14 mouse cellular contexts compared by ENCODE assay signal in genomic region chr11:31810011-31810786, GRCm38 (mm10).
A peak's percentile ranks its signal among the peaks of the same experiment; 100 is the strongest.
DNase-seq lines count a peak whose midpoint lies in the region; ATAC-seq and TF ChIP-seq lines count a peak whose summit lies in the region.
"Had no signal": no experiment of that assay in that cellular context is flagged by ENCODE, and none has a peak within 500 bp of the region (broad histone marks: within the 10 kb centered on the region; RNA-seq: fewer than 3 reads in every experiment).

No protein-coding gene starts in this region.

- no peak overlapping the region for H3K4me2 ChIP-seq in hindbrain, embryonic 16.5 days (ENCODE audit: low read length)
- H3K4me2 ChIP-seq in midbrain, embryonic 11.5 days, result no peak overlapping the region
- no peak overlapping the region for H3K4me2 ChIP-seq in midbrain, embryonic 16.5 days (ENCODE audit: low read length)
- H3K4me2 ChIP-seq in liver, embryonic 11.5 days, result no peak overlapping the region
- H3K4me2 ChIP-seq: hindbrain, embryonic 13.5 days; limb, embryonic 13.5 days had no signal

- no peak for TF ChIP-seq CTCF in left cerebral cortex, adult 2 months (IDR thresholded peaks at IDR 0.05)

- ATAC-seq in hindbrain, embryonic 16.5 days, result no peak
- 0 out of 2 replicates have a peak, but pooled peaks have one; percentile 42 for ATAC-seq in midbrain, embryonic 11.5 days (ENCODE audit: low FRiP score)
- ATAC-seq in midbrain, embryonic 16.5 days, result no peak
- ATAC-seq in liver, embryonic 11.5 days (replicated peaks; ENCODE audit: low FRiP score), result peak; percentile 48; the same call in 1 of the 2 replicates

- no peaks in the 10 kb centered on the region for H3K27me3 ChIP-seq in hindbrain, embryonic 10.5 days (ENCODE audit: insufficient read depth, poor library complexity, severe bottlenecking)
- H3K27me3 ChIP-seq in hindbrain, embryonic 16.5 days (replicated peaks; ENCODE audit: control insufficient read depth, insufficient read depth, low read length), result no peaks in the 10 kb centered on the region
- H3K27me3 ChIP-seq in midbrain, embryonic 11.5 days (ENCODE audit: control insufficient read depth, insufficient read depth, low read length), result no peaks in the 10 kb centered on the region
- H3K27me3 ChIP-seq in midbrain, embryonic 16.5 days (ENCODE audit: control insufficient read depth, insufficient read depth, low read depth, low read length), result no peaks in the 10 kb centered on the region
- no peaks in the 10 kb centered on the region for H3K27me3 ChIP-seq in liver, embryonic 11.5 days (replicated peaks; ENCODE audit: control insufficient read depth, insufficient read depth, low read length)
- H3K27me3 ChIP-seq: hindbrain, embryonic 13.5 days; limb, embryonic 13.5 days had no signal

- peak overlapping the region; percentile 62 for H3K27ac ChIP-seq in hindbrain, embryonic 10.5 days
- H3K27ac ChIP-seq in hindbrain, embryonic 16.5 days (ENCODE audit: low read depth, low read length), result no peak overlapping the region
- no peak overlapping the region for H3K27ac ChIP-seq in midbrain, embryonic 11.5 days (ENCODE audit: low read depth, low read length)
- no peak overlapping the region for H3K27ac ChIP-seq in midbrain, embryonic 16.5 days (ENCODE audit: low read length)
- H3K27ac ChIP-seq in liver, embryonic 11.5 days (ENCODE audit: low read depth, low read length), result peak overlapping the region; percentile 16
- no peak overlapping the region for H3K27ac ChIP-seq in left cerebral cortex, adult 2 months
- H3K27ac ChIP-seq: hindbrain, embryonic 13.5 days; limb, embryonic 13.5 days; macrophage had no signal

- no peak overlapping the region for H3K9ac ChIP-seq in hindbrain, embryonic 16.5 days (ENCODE audit: low read depth, low read length)
- no peak overlapping the region for H3K9ac ChIP-seq in midbrain, embryonic 11.5 days (ENCODE audit: low read length)
- no peak overlapping the region for H3K9ac ChIP-seq in midbrain, embryonic 16.5 days (ENCODE audit: low read depth, low read length)
- H3K9ac ChIP-seq in liver, embryonic 11.5 days (ENCODE audit: low read depth, low read length), result no peak overlapping the region
- H3K9ac ChIP-seq: hindbrain, embryonic 13.5 days; limb, embryonic 13.5 days had no signal

- no peaks in the 10 kb centered on the region for H3K9me3 ChIP-seq in hindbrain, embryonic 10.5 days
- no peaks in the 10 kb centered on the region for H3K9me3 ChIP-seq in hindbrain, embryonic 16.5 days (ENCODE audit: control insufficient read depth, low read length)
- no peaks in the 10 kb centered on the region for H3K9me3 ChIP-seq in midbrain, embryonic 11.5 days (ENCODE audit: control insufficient read depth, low read length)
- no peaks in the 10 kb centered on the region for H3K9me3 ChIP-seq in midbrain, embryonic 16.5 days (replicated peaks; ENCODE audit: control insufficient read depth, low read length, poor library complexity, severe bottlenecking)
- peaks cover under 1% of the 10 kb centered on the region; the same call in 1 of the 2 replicates for H3K9me3 ChIP-seq in liver, embryonic 11.5 days (ENCODE audit: control insufficient read depth, low read length)
- H3K9me3 ChIP-seq: hindbrain, embryonic 13.5 days; limb, embryonic 13.5 days had no signal

- intact Hi-C loops in left cerebral cortex, adult 2 months (cut with DNase I), result no loop called here

- no peak for DNase-seq in hindbrain, embryonic 10.5 days (ENCODE audit: low spot score)
- DNase-seq in midbrain, embryonic 11.5 days (ENCODE audit: low spot score, missing footprints), result no peak
- DNase-seq in liver, embryonic 11.5 days (ENCODE audit: low spot score), result no peak
- DNase-seq in layer of hippocampus, adult 8-10 months (ENCODE audit: low spot score in 2 of 2), result no peak
- DNase-seq in left cerebral cortex, adult 2 months (ENCODE audit: extremely low spot score in 1 of 2, low spot score in 2 of 2), result no peak
- DNase-seq: kidney, postnatal 10 days; thymus, postnatal 25 days had no signal

- H3K4me1 ChIP-seq in hindbrain, embryonic 10.5 days (replicated peaks), result peaks cover 31% of the 10 kb centered on the region
- no peaks in the 10 kb centered on the region; the same call in 1 of the 2 replicates for H3K4me1 ChIP-seq in hindbrain, embryonic 16.5 days (ENCODE audit: control insufficient read depth, insufficient read depth, low read depth, low read length)
- H3K4me1 ChIP-seq in midbrain, embryonic 11.5 days (ENCODE audit: control insufficient read depth, insufficient read depth, low read length), result 0 out of 2 replicates have a peak, but pooled peaks cover 2% of the 10 kb centered on the region
- no peaks in the 10 kb centered on the region for H3K4me1 ChIP-seq in midbrain, embryonic 16.5 days (ENCODE audit: control insufficient read depth, insufficient read depth, low read length)
- H3K4me1 ChIP-seq in liver, embryonic 11.5 days (replicated peaks; ENCODE audit: control insufficient read depth, insufficient read depth, low read length), result peaks cover 42% of the 10 kb centered on the region

- WGBS in hindbrain, embryonic 10.5 days, result 53% methylated on average over 7 of the region's 7 CpGs
- 58% methylated on average over 7 of the region's 7 CpGs for WGBS in hindbrain, embryonic 16.5 days
- 61% methylated on average over 7 of the region's 7 CpGs for WGBS in midbrain, embryonic 11.5 days
- WGBS in midbrain, embryonic 16.5 days, result 61% methylated on average over 7 of the region's 7 CpGs
- WGBS in liver, embryonic 11.5 days, result 42% methylated on average over 7 of the region's 7 CpGs

- no peak overlapping the region for H3K4me3 ChIP-seq in hindbrain, embryonic 10.5 days
- H3K4me3 ChIP-seq in hindbrain, embryonic 16.5 days (ENCODE audit: low read length), result no peak overlapping the region
- H3K4me3 ChIP-seq in midbrain, embryonic 11.5 days (ENCODE audit: low read depth, low read length), result no peak overlapping the region
- H3K4me3 ChIP-seq in midbrain, embryonic 16.5 days (ENCODE audit: low read depth, low read length), result no peak overlapping the region
- no peak overlapping the region for H3K4me3 ChIP-seq in liver, embryonic 11.5 days (ENCODE audit: low read depth, low read length)
- no peak overlapping the region for H3K4me3 ChIP-seq in left cerebral cortex, adult 2 months
- H3K4me3 ChIP-seq: erythroblast, embryonic 14.5 days; hindbrain, embryonic 13.5 days; limb, embryonic 13.5 days; myocyte had no signal

- H3K36me3 ChIP-seq in hindbrain, embryonic 10.5 days, result no peaks in the 10 kb centered on the region
- H3K36me3 ChIP-seq in hindbrain, embryonic 16.5 days (ENCODE audit: control insufficient read depth, insufficient read depth, low read length), result no peaks in the 10 kb centered on the region
- no peaks in the 10 kb centered on the region for H3K36me3 ChIP-seq in midbrain, embryonic 11.5 days (ENCODE audit: control insufficient read depth, insufficient read depth, low read length)
- H3K36me3 ChIP-seq in midbrain, embryonic 16.5 days (ENCODE audit: control insufficient read depth, insufficient read depth, low read length), result no peaks in the 10 kb centered on the region
- H3K36me3 ChIP-seq in liver, embryonic 11.5 days (ENCODE audit: control insufficient read depth, insufficient read depth, low read length), result no peaks in the 10 kb centered on the region
- H3K36me3 ChIP-seq: hindbrain, embryonic 13.5 days; limb, embryonic 13.5 days had no signal

Comparison
In these comparisons a context has a peak if more than half of its experiments do, and no peak if none do; other contexts are left out.
1. H3K27ac ChIP-seq: peak in hindbrain, embryonic 10.5 days (single experiment) and liver, embryonic 11.5 days (single experiment); none in hindbrain, embryonic 16.5 days (single experiment), midbrain, embryonic 11.5 days (single experiment), midbrain, embryonic 16.5 days (single experiment) and left cerebral cortex, adult 2 months (single experiment).
2. ATAC-seq: peak in midbrain, embryonic 11.5 days (single experiment) and liver, embryonic 11.5 days (single experiment); none in hindbrain, embryonic 16.5 days (single experiment) and midbrain, embryonic 16.5 days (single experiment).